Mouse (Mus musculus) ES-E14 (cell line): Measurements from ENCODE around the gene Sgsm2. TPM values are rescaled to one million over a fixed set of nuclear protein-coding genes. Genes with fewer than 3 reads are reported as not detected.

Experiments
- DNase-seq: peaks from one replicate; pipeline ENCODE4 v3.0.0-alpha.2; 2013; ENCODE audit warnings: low read depth, low spot score
- H3K27ac ChIP-seq: 2 replicates; pipeline ENCODE4 v1.5.1; 2012; ENCODE audit warnings: low read depth, mild to moderate bottlenecking, low read length, moderate library complexity, mixed read lengths; ENCODE audit not compliant: poor library complexity, insufficient read depth, severe bottlenecking
- H3K36me3 ChIP-seq: 2 replicates; pipeline ENCODE4 v1.6.1; 2012; ENCODE audit warnings: mild to moderate bottlenecking, low read length, moderate library complexity, mixed read lengths; ENCODE audit not compliant: control insufficient read depth, poor library complexity, insufficient read depth, severe bottlenecking
- H3K4me1 ChIP-seq, 2 experiments: fragments of 150-350 bp in 1 of 2; sonication (generic) in 1 of 2; 2 replicates each; pipeline ENCODE4 v1.6.1; 2012; ENCODE audit warnings: low read length in 2 of 2, mild to moderate bottlenecking in 1 of 2, mixed read lengths in 1 of 2; ENCODE audit not compliant: control insufficient read depth in 2 of 2, insufficient read depth in 2 of 2, poor library complexity in 1 of 2
- H3K4me3 ChIP-seq, 2 experiments: fragments of 150-350 bp in 1 of 2; sonication (generic) in 1 of 2; 2 replicates each; pipeline ENCODE4 v1.5.1; 2012; ENCODE audit warnings: low read length in 2 of 2, low read depth in 1 of 2, mild to moderate bottlenecking in 1 of 2, mixed read lengths in 1 of 2; ENCODE audit not compliant: insufficient read depth in 1 of 2, poor library complexity in 1 of 2, severe bottlenecking in 1 of 2
- H3K9ac ChIP-seq: 2 replicates; pipeline ENCODE4 v1.6.1; 2012; ENCODE audit warnings: low read depth, mild to moderate bottlenecking, low read length, mixed read lengths; ENCODE audit not compliant: poor library complexity, insufficient read depth, severe bottlenecking
- H3K9me3 ChIP-seq: fragments of 150-350 bp; sonication (generic); 2 replicates; pipeline ENCODE4 v1.6.1; 2012; ENCODE audit warnings: low read depth, mild to moderate bottlenecking, low read length; ENCODE audit not compliant: control insufficient read depth, insufficient read depth
- CHD2 ChIP-seq: IDR thresholded peaks from 2 replicates; pipeline ENCODE4 v1.6.1; 2014; ENCODE audit warnings: mild to moderate bottlenecking, low read depth, low read length, inconsistent platforms
- HCFC1 ChIP-seq: IDR thresholded peaks from 2 replicates; pipeline ENCODE4 v1.6.1; 2012; ENCODE audit warnings: low read length, inconsistent platforms, borderline replicate concordance; ENCODE audit not compliant: insufficient read depth
- MAFK ChIP-seq: IDR thresholded peaks from 2 replicates; pipeline ENCODE4 v1.6.1; 2014; ENCODE audit warnings: mild to moderate bottlenecking, low read depth, low read length, inconsistent platforms; ENCODE audit not compliant: insufficient read depth
- ZC3H11A ChIP-seq: IDR thresholded peaks from 2 replicates; pipeline ENCODE4 v1.6.1; 2012; ENCODE audit warnings: low read depth, mild to moderate bottlenecking, inconsistent platforms, low read length, borderline replicate concordance
- ZNF384 ChIP-seq: IDR thresholded peaks from 2 replicates; pipeline ENCODE4 v1.6.1; 2012; ENCODE audit warnings: low read depth, low read length, inconsistent platforms
- in situ Hi-C, 2 experiments: fragments of 600-800 bp; cut with MboI; formaldehyde crosslinking; loops; one replicate each; pipeline ENCODE4 v1.15.1; 2025; ENCODE audit warnings: low sequenced_read_pairs in 2 of 2, inconsistent platforms in 1 of 2; ENCODE audit not compliant: unreplicated experiment in 2 of 2
- total RNA-seq: library from RNA; depleted of rRNA; stranded (reverse); fragments of 300-350 nt; gene quantifications from 2 replicates; pipeline ENCODE4 v1.2.3, GENCODE M21; 2012

Sgsm2 gene
- total RNA-seq, 1 experiment: 10.4 TPM

DNA sequence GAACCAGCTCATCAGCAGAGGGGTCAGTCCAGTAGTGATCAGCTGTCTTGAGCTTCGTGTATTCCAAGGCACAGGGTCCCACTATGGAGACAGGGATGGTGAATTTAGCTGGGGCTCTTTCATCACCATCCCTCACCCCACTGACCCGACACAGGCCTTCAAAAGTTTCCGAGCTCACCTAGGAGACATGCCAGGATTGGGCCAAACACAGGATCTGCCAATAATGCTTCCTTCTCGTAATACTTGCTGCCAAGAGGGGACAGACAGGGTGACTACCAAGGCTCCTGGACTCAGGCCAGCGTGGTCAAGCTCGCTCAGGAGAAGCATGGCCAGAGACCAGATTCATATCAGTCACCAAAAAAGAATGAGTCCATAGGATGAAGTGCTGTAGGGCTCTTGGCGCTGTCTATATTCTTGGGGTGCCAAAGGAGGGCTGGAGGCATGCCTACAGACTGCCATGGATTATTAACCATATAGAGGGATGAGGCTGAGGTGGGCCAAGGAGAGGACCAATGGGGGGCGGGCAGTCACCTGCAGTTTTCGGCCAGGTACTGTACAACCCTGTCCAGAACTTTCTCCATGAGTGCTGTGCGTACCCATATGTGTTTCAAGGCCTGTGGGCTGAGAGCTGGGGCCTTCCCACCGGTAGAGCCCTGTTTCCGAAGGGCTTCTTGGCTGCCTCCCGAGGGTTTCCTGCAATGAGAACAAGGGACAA is 28.7 kb downstream of the Sgsm2 start:
- Histone ChIP-seq H3K4me1 (0 out of 4 replicates have a peak, but pooled peaks cover 0 to 2% of the 10 kb centered on the region in 2 experiments), H3K36me3 (peaks cover 4% of the 10 kb centered on the region; the same call in 1 of the 2 replicates), H3K4me3 (no peak overlapping the region), H3K9me3 (no peaks in the 10 kb centered on the region), H3K9ac (no peak overlapping the region), H3K27ac (no peak overlapping the region)
- DNase-seq: no peak
- no peak for TF ChIP-seq ZNF384
- no peak for TF ChIP-seq MAFK
- TF ChIP-seq HCFC1: no peak
- TF ChIP-seq ZC3H11A: no peak
- TF ChIP-seq CHD2: no peak
- in situ Hi-C loops: no loop called here

DNA sequence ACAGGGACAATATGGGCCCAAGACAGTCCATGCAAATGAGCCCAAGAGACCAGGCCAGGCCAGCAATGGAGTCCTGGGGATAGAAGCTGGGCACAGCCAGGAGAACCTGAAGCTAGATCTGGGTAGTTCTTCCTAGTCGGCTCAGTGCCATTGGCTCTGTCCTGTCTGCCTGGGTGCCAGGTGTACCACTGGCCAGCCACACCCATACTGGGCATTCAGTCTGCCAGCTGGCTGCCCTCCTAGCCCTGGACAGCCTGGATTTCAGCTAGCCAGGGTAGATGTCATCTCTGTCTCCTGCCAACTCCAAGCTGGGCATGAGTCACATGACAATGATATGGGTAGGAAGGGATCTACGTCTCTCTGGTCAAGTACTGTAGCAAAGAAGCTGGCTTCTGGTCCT is 29.7 kb downstream of the Sgsm2 start:
- Histone ChIP-seq H3K9me3 (no peaks in the 10 kb centered on the region), H3K4me3 (no peak overlapping the region), H3K36me3 (peaks cover 4% of the 10 kb centered on the region; the same call in 1 of the 2 replicates), H3K27ac (no peak overlapping the region), H3K9ac (no peak overlapping the region), H3K4me1 (0 out of 4 replicates have a peak, but pooled peaks cover 0 to 2% of the 10 kb centered on the region in 2 experiments)
- in situ Hi-C loops: no loop called here
- no peak for DNase-seq
- TF ChIP-seq HCFC1 (no peak), MAFK (no peak), ZNF384 (no peak)

- no peak for TF ChIP-seq ZC3H11A
- no peak for TF ChIP-seq ZNF384
- TF ChIP-seq CHD2: no peak
- TF ChIP-seq HCFC1: no peak
- no peak for TF ChIP-seq MAFK
- H3K4me3 ChIP-seq: no peak overlapping the region
- no peaks in the 10 kb centered on the region for H3K9me3 ChIP-seq
- in situ Hi-C loops: no loop called here
- no peak overlapping the region for H3K9ac ChIP-seq
- DNase-seq: no peak
- H3K27ac ChIP-seq: no peak overlapping the region
- H3K36me3 ChIP-seq: peaks cover 4% of the 10 kb centered on the region; the same call in 1 of the 2 replicates
- H3K4me1 ChIP-seq: 0 out of 4 replicates have a peak, but pooled peaks cover 0 to 2% of the 10 kb centered on the region in 2 experiments
These were observed 30.2 kb downstream of the Sgsm2 start for GRCm38 (mm10) chr11:74866640-74867039.

DNA sequence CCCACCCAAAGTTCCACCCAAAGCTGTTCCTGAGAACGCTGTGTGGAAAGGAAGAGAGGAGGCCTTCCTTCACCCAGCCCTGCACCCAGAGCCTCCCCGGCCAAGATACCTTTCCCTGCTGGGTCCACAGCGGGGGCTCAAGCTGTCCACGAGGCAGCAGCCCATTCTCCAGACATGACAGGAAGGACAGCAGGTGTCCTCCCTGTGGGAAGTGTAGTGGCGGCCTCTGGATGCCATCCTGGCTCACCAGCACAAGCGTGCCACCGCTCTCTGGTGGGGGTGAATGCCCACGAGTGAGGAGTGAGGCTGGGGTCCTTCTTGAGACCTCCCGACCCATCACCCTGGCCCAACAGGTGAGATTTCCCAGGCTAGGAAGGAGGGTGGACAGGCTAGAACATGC is 31.6 kb downstream of the Sgsm2 start:
- H3K9ac ChIP-seq: no peak overlapping the region
- H3K27ac ChIP-seq: no peak overlapping the region
- H3K4me1 ChIP-seq: peaks cover 2 to 5% of the 10 kb centered on the region in 2 experiments; a peak in 2 of 4 replicates
- no peaks in the 10 kb centered on the region for H3K9me3 ChIP-seq
- TF ChIP-seq MAFK (no peak), ZNF384 (no peak), HCFC1 (no peak), ZC3H11A (no peak), CHD2 (no peak)
- in situ Hi-C loops: no loop called here
- no peak overlapping the region for H3K4me3 ChIP-seq
- H3K36me3 ChIP-seq: peaks cover 4% of the 10 kb centered on the region; the same call in 1 of the 2 replicates
- DNase-seq: no peak
